Mouse (Mus musculus): ENCODE measurements at regions not wholly inside any gene's neighbourhood (a gene's known extent, or its start where the extent isn't known, plus 50 kb on each side); places are given as distances from the start of the nearest gene placed in this dataset.
A peak's percentile ranks its signal among the peaks of the same experiment; 100 is the strongest.

DNA sequence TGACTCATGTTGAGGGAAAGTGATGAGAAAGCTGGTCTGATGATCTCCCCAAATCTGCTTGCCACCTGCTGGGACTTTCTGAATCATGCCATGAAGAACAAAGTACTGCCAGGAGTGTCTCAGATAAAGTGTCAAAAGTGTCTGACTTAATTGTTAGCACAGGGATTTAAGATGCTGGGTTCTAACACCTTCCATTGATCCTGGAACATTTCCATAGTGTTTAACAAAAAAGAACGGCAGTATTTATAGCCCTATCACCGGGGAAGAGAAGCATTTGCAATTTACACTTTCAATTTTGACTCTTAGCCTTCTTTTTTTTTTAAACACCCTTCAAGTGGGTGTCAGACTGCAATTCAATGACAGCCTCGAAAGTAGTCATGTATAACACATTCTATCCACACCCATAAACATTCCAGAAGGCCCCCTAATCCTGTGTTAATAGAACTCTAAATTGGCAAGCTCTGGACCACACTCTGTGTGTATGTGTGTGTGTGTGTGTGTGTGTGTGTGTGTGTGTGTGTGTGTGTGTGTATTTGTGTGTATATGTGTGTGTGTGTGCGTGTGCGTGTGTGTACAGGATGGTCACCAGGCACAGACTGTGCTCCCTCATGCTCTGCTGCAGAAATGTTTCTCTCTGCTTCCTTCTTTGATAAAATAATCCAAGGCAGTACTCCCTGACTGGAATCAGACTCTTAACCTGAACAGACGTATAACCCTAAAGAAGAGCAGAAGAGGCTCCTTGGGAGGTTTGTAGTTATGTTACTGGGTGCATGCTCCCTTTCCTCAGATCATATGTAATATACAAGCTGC lies 313.2 kb downstream of the Rnd3 start:
- DNase-seq (ENCODE audit: low spot score): no peak

- no peak for DNase-seq (ENCODE audit: low spot score)
These were observed 315.1 kb downstream of the Rnd3 start for GRCm38 (mm10) chr2:50833791-50834190.

DNA sequence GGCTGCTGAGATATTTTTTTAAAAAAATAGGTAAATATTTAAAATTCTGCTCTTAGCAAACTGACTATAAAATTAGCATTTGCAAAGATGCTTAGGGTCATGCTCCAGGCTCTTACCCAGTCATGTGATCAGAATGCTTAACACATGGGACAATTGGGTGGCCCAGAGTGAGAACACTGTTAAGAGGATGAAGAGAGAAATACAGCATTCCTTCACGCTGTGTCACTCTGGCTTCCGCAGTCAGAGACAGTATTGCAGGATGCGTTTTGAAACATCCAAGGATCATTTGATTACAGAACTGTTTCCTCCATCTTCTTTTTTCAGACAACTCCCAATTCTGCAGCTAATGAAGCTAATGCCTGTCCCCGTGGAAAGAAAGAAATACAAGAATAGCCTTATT lies 316.4 kb downstream of the Rnd3 start:
- no peak for DNase-seq (ENCODE audit: low spot score)

DNA sequence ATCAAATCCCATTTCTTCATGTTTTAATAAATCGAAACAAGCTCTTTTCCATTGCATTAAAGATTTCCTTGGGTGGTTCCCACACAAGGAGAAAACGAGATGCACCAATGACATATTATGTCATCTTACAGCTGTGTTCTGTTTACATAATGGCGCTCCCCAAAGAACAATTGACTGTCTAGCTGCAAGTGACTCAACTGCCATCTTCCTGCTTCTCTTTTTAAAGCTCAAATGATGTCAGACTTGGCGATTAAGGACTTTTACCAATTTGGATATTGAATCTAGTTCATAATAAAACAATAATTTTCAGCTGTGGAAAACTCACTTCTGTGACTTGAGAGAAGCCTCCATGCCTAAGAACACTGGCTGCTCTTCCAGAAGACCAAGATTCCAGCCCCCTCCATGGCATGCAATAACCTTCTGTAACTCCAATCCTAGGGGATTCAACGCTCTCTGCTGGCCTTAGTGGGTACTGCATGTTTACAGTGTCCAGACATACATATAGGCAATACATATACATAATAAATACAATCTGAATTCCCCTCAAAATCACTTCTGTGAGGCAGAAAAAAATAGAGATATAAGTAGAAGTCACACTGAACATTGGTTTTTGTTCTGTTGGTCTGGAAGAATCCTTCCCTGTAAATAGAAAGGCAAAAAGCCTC lies 318.7 kb downstream of the Rnd3 start:
- DNase-seq (ENCODE audit: low spot score): no peak

GRCm38 (mm10) chr2:50827097-50827496 lies 321.8 kb downstream of the Rnd3 start:
- peak; percentile 48 for DNase-seq (ENCODE audit: low spot score)

DNA sequence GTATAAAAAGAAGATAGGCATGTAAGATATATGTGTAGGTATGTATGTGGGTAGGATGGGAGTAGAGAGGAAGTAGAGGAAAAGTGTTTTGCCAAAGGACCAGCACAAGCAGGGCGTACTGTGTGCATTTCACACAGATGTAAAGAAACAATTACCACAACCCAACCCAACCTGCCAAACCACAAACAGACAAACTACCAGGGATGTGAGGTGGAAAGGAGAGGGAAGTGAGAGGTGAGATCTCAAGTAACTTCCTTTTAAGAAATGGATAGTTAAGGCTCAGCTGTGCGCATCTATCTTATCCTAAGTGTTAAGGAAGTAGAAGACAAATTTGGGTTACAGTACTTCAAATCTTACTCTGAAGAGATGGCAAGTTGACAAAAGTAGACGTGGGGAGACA lies 322.4 kb downstream of the Rnd3 start:
- DNase-seq (ENCODE audit: low spot score): peak; percentile 11

- DNase-seq (ENCODE audit: low spot score): no peak
These were observed 323.3 kb downstream of the Rnd3 start for GRCm38 (mm10) chr2:50825626-50826025.

GRCm38 (mm10) chr2:50824782-50825181 lies 324.1 kb downstream of the Rnd3 start:
- no peak for DNase-seq (ENCODE audit: low spot score)

DNA sequence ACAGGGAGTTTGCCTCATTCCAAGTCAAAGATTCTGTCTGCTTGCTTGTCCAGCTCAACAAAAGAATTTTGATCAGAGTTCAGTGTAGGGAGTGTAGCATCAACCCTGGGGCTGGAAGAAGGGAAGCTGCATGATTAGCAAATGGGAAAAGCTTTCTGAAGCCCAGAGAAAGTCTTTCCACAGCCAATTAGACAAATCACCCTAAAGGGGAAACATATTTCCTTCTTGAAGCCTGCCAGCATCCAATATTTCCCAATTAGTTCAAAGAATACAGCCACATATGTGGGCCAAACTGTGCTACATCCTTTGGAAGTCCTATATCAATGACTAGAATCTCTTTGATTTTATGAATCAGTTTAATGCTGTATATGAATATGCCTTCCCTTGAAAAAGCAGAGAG lies 326.2 kb downstream of the Rnd3 start:
- no peak for DNase-seq (ENCODE audit: low spot score)

GRCm38 (mm10) chr2:50819305-50819665 lies 329.6 kb downstream of the Rnd3 start:
- no peak for DNase-seq (ENCODE audit: low spot score)

DNA sequence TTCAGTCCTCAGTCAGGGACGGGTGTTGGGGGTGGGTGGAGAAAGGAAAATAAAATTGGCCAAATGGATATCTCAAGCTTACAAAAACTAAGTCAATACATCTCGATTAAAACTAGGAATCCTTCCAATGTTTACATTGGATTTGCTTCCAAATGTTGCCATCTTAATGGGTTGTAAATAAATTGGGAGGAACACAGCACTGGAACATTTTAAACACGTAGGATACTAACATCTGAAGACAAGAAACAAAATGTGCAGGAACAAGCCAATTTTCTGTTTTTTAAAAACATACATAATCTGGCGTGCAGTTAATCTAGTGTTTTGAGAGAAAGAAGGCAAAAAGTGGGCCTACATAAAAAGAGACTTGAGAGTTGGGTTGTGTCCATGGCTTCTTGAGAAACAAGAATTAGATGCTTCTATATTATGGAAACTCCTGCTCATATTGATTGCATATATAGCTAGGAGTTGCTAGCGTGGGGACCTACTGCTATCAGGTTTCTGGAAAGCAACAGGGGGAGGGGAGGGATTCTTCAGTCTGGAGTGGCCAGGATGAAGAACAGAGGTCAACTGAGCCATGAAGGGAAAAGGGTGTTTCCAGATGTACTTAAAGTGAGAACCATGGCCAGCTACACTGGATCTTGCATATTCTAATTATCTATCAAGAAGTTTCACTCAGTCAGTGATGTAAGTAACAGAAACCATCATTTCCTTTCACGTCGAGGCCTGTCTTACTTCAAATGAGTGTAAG lies 330.2 kb downstream of the Rnd3 start:
- no peak for DNase-seq (ENCODE audit: low spot score)

- no peak for DNase-seq (ENCODE audit: low spot score)
These were observed 332.5 kb downstream of the Rnd3 start for GRCm38 (mm10) chr2:50816364-50816763.

GRCm38 (mm10) chr2:50815541-50815940 lies 333.4 kb downstream of the Rnd3 start:
- DNase-seq (ENCODE audit: low spot score): no peak

GRCm38 (mm10) chr2:50813568-50814461 lies 335.1 kb downstream of the Rnd3 start:
- peak; percentile 50 for DNase-seq (ENCODE audit: low spot score)

DNA sequence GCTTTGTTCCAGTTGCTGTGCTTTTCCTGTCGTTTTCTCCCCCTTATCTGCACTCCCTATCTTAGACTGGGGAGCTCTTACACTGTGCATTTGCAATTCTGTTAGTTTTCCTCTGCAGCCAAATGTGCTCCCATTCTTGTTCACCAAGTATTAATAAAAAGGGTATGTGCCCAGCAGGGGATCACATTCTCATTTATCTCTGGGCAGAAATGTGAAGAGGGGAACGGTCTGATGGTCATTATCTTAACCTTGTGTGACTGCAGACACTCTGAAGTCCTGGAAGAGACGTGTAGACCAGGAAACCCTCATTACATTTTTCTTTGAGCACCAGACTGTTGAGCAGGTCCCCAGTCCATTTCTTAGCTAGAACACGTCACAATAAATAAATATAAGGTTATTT lies 336.6 kb downstream of the Rnd3 start:
- DNase-seq (ENCODE audit: low spot score): no peak

- DNase-seq (ENCODE audit: low spot score): no peak
These were observed 338.4 kb downstream of the Rnd3 start for GRCm38 (mm10) chr2:50810336-50811066.

DNA sequence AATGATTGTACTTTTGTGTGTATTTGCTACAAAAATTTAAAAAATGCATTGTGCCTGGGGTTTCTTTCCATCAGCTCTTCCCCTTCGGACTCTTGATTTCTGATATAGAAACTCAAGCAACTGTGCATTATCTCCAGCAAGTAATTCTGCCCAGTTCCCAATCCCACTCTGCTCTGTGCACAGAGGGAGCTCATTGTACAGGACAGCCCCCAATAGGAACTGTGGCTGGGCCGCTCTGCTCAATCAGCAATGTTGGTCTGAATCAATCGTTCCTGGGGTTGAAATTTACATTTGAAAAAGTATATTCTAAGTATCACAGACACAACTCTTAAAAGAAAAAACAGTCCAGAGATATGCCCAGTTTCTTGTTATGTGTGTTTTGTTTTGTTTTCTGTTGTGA lies 339.1 kb downstream of the Rnd3 start:
- DNase-seq (ENCODE audit: low spot score): no peak

DNA sequence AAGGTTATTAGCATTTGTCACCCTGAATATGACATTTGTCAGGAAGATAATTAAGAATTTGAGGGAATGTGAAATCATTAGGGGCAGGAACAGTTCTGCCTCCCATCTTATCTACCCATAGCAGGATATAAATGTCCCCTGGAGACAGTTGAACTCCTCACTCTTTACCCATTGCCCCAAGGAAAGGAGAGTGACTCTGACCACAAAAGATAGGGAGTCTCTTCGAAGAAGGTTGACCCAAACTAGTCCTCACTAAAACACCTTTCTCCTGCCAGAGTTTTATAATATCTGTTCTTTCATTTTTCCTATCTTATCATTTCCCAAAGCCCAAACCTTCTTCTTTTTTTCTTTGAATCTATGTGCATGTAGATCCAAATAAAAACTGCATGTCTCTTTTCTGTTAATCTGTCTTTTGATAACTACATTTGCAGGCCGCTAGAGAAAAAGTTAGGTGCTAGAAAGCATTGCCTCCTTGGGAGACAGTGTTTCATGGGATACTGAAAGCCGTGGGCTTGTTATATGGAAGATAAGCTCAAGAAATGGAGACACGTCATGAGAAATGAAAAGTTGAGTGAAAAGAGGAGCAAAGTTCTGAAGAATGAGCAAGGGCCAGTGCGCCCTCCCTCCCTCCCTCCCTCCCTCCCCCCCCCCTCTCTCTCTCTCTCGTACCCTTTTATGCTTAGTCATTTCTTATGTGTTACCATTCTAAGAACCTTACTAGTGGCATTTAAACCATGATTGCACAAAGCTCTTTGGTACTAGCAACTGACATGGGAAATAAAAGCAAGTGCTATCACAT lies 341.6 kb downstream of the Rnd3 start:
- DNase-seq (ENCODE audit: low spot score): no peak

DNA sequence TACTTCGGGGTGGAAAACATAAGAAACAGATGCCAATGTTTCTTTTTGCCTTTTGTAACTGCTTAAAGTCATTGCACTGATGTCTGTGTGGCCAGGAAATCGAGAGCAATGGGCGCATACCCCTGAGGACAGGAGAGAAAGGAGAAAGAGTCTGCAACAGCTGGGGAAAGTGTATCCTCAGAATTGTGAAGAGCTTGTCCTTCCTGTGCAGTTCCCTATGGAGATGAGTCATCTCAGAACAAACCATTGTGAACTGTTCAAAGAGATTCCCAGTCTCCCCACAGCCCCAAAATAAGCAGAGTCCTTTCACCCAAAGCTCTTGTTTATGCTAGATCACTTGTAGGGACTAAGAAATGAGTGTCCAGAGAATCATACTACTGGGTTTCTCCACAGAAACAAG lies 343.3 kb downstream of the Rnd3 start:
- DNase-seq (ENCODE audit: low spot score): no peak

GRCm38 (mm10) chr2:50796087-50796486 lies 352.8 kb downstream of the Rnd3 start:
- no peak for DNase-seq (ENCODE audit: low spot score)

Data from thymus, postnatal 0 days (tissue).